Mouse (Mus musculus): ENCODE data around the gene Tmem104.

Tmem104 gene

GRCm38 (mm10) chr11:115276780-115277603 is 89.7 kb downstream of the Tmem104 start, which contains the start of gene Fdxr:
Gene Fdxr (minus strand): TSS chr11:115277050.
- in situ Hi-C loops (cut with MboI, MseI): loop anchor here (10.0 kb wide), 1 partner anchor 112 kb away; the partner anchor contains the start of gene Slc9a3r1

GRCm38 (mm10) chr11:115277604-115277975 is 90.3 kb downstream of the Tmem104 start:
- in situ Hi-C loops (cut with MboI, MseI): loop anchor here (10.0 kb wide), 1 partner anchor 113 kb away; the partner anchor contains the start of gene Slc9a3r1

GRCm38 (mm10) chr11:115278176-115278575 is 90.9 kb downstream of the Tmem104 start:
- in situ Hi-C loops (cut with MboI, MseI): loop anchor here (10.0 kb wide), 1 partner anchor 113 kb away; the partner anchor contains the start of gene Slc9a3r1

GRCm38 (mm10) chr11:115279726-115280125 is 92.4 kb downstream of the Tmem104 start:
- in situ Hi-C loops (cut with MboI, MseI): loop anchor here (10.0 kb wide), 1 partner anchor 115 kb away; the partner anchor contains the start of gene Slc9a3r1

- in situ Hi-C loops (cut with MboI, MseI): no loop called here
Observed at GRCm38 (mm10) chr11:115282295-115282694, 95.0 kb downstream of the Tmem104 start.

- in situ Hi-C loops (cut with MboI, MseI): no loop called here
Observed at GRCm38 (mm10) chr11:115282723-115283485, 95.6 kb downstream of the Tmem104 start.

GRCm38 (mm10) chr11:115283486-115283765 is 96.1 kb downstream of the Tmem104 start:
- in situ Hi-C loops (cut with MboI, MseI): no loop called here

- in situ Hi-C loops (cut with MboI, MseI): no loop called here
Observed at GRCm38 (mm10) chr11:115283891-115284620, 96.8 kb downstream of the Tmem104 start.

GRCm38 (mm10) chr11:115285282-115285681 is 98.0 kb downstream of the Tmem104 start:
- in situ Hi-C loops (cut with MboI, MseI): no loop called here

GRCm38 (mm10) chr11:115286201-115286993 is 99.1 kb downstream of the Tmem104 start:
- in situ Hi-C loops (cut with MboI, MseI): no loop called here

GRCm38 (mm10) chr11:115287386-115287785 is 100.1 kb downstream of the Tmem104 start:
- in situ Hi-C loops (cut with MboI, MseI): no loop called here

GRCm38 (mm10) chr11:115288305-115288704 is 101.0 kb downstream of the Tmem104 start:
- in situ Hi-C loops (cut with MboI, MseI): no loop called here

GRCm38 (mm10) chr11:115289885-115290284 is 102.6 kb downstream of the Tmem104 start:
- in situ Hi-C loops (cut with MboI, MseI): no loop called here

GRCm38 (mm10) chr11:115290314-115290713 is 103.0 kb downstream of the Tmem104 start:
- in situ Hi-C loops (cut with MboI, MseI): no loop called here

GRCm38 (mm10) chr11:115290919-115291318 is 103.6 kb downstream of the Tmem104 start:
- in situ Hi-C loops (cut with MboI, MseI): no loop called here

- in situ Hi-C loops (cut with MboI, MseI): no loop called here
Observed at GRCm38 (mm10) chr11:115291503-115291902, 104.2 kb downstream of the Tmem104 start.

GRCm38 (mm10) chr11:115292631-115293375 is 105.5 kb downstream of the Tmem104 start:
- in situ Hi-C loops (cut with MboI, MseI): no loop called here

- in situ Hi-C loops (cut with MboI, MseI): no loop called here
Observed at GRCm38 (mm10) chr11:115295939-115296338, 108.7 kb downstream of the Tmem104 start.
